Mouse (Mus musculus) right cerebral cortex, postnatal 25 days (tissue): ENCODE results near the gene Hist1h2ag.

Experiments
- DNase-seq: peaks from one replicate; pipeline ENCODE4 v3.0.0; 2022

Gene Hist1h2ag

DNA sequence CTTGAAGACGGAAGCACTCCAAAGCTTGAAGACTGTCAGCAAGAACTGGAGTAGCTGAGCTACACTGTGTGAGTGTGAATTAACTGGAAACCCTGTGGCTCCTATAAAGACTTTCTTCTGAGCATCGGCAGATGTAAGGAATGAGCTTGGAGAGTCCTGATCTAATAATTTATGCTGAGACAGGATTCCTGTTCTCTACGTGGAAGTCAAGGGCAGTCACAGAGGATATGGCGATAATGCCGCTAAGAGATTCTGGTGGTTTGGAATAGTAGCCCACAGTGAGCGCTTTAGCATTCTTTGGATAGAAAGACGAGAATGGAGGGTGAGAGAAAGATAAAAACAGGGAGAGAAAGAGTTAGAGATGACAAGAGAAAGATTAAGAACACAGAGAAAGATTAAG is 34.9 kb downstream of the Hist1h2ag start:
- DNase-seq, result no peak

DNA sequence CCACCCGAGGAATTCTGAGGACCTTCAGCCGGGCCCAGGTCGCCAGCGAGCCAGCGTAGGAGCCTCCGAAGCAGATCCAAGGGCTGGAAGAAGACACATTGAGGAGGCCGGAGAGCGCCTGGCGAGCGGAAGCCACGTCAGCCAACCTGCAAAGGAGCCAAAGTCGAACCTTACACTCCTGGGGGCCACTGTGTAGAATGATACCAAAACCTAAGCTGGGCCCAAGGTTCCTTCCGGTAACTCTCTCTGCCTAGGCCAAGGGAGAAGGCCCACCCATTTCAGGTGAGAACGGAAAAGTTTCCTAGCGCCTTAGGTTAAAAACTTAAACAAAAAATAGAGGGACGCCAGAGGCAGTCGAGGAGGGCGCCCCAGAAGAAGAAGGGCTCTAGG is 35.6 kb downstream of the Hist1h2ag start:
- no peak for DNase-seq

DNA sequence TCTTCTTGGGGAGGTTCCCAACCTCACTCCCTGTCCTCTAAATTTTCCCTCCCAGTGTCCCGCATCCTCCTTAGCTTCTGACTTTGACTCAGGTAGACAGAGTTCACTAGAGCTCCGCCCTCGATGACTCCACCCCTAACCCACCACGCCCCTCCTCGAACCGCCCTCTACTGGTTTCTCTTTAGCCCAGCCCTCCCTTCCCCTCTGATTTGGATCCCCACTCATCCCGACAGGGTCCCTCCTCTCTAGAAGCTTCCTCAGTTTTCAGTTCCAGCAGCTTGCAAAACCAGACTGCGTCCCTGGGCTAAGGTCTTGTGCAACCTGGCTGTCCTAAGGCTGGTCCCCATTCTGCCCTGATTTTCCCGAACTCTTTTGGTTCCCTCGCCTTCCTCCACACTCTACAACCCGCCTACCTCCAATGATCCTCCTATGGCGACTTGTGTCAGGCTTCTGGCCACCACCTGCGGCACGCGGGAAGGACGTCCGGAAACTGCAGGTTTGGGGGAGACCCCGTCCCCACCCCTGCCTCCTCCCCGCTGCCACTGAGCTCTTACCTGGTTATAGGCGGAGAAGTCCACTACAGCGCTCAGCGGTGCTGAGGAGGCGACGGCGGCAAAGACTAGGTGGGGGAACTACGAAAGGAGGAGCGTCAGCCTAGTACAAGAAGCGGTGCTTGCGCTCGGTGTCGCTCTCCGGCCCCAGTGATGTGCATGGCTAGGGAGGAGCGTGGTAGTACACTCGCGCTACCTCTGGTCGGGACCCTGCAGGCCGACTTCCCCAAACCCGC is 36.2 kb downstream of the Hist1h2ag start:
- DNase-seq, result no peak

DNA sequence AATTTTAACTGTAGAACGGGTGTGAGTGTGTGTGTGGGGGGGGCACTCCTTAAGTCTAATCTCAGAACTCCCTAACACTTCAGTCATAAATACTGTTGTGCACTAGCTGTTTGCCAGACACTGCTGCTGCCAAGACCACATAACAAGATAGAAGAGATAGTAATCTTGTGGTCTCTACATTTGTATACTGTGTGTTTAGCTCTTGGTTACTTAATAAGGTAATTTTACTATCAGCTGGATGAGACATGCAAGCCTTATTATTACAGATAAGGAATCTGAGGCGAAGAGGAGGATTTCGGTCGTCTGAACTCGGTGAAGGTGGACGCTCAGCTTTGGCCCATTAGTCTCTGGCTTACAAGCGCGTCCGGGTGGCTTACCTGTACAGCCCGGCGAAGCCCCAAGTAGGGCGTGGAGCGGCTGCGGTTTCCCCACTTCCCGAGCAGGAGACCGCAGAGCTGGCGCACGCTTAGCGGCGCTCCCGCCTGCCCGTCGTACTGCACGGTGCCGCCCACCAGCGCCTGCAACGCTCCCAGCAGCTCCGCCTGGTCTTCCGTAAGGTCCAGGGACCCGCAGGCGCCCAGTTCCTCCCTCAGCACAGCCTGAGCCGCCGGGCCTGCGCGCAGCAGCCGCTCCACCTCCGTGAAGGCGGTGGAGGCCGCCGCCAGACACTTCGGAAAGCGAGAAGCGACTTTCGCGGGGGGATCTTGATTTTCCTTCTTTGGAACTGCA is 37.0 kb downstream of the Hist1h2ag start:
- DNase-seq, result peak; percentile 53

DNA sequence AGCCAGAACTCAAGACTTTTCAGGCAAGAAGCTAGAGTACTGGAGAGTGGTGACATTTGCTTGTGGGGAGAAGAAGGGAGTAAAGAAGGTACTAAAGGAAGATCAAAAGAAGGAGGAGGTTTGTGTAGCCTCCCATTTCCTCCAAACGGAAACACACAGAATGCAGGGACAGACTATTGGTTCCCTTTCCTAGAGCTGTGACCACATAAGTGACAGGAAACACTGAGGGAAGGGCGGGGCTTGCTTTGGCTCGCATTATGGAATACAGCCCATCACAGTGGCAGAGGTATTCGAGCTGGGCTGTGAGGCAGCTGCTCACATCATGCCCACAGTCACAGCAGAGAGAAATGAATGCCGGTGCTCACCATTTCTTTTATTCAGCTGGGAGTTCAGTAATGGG is 40.9 kb downstream of the Hist1h2ag start:
- DNase-seq, result no peak

DNA sequence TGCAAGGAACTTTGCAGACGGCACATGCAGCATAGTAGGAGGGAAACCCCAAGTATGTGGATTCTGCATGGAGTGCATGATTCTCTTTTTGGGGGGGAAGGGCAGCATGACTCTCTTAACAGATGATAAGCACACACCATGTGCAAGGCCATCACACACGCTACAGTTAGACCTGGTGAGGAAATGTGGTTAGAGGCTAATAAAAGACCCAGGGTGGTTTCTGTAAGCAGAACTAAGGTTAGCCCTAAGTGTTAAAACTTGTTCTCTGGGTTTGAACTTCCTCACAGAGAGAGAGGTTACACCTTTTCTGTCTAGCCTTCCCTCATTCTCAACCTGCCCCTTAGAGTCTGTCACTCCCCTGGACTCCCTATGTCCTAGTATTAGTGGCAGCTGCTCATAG is 41.4 kb downstream of the Hist1h2ag start:
- DNase-seq, result no peak

DNA sequence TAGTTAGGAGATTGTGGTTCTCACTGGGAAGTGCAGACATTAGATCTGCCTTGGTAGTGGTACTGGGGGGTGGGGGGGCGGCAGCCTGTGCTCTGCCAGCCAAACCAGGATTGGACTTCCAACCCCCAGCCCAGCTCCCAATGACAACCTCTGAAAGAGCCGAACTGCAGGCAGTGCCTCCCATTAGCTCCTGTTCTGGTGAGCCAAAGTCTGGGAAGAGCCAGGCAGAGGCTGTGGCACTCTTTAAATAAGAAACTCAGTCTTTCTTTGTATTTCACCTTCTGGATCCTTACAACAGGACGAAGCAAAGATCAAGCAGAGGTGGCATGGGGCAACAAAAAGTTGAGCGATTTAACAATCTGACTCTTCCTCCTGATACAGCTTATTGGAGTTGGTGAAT is 43.6 kb downstream of the Hist1h2ag start:
- no peak for DNase-seq

DNA sequence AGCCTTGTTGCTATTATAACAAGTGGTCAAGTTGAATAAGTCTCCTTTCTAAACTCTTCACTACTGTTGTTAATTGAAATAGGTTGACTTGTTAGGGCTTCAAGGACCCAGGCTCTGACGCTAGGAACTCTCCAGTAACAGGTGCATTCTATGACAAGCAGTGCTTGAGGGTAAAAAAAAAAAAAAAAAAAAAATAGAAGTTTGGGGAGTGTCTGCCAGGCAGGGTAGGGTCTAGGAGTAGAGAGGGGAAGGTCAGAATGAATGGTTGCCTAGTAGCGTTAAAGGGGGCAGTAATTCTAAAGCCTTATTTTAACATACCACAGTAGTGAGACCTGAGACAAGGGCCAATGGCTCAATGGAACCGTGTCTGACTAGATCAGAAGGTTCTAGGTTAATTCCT is 44.3 kb downstream of the Hist1h2ag start:
- DNase-seq, result no peak

DNA sequence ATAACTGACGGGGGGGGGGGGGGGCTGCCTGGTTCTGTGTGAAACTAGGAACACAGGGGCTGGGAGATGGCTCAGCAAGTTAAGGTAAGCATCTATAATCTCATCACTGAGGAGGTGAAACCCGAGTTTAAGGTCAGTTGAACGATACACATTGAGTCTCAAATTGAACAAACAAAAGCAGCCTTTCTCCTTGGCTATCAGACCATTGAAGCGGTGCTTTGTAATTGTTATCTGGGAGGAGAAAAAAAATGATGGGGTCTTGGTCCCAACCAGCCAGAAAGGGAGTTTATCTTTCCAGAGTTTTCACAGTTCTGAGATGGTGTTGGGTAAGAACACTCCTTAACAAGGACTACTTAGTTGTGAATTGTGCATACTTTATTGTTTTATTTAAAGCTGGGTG is 44.9 kb downstream of the Hist1h2ag start:
- DNase-seq, result no peak

DNA sequence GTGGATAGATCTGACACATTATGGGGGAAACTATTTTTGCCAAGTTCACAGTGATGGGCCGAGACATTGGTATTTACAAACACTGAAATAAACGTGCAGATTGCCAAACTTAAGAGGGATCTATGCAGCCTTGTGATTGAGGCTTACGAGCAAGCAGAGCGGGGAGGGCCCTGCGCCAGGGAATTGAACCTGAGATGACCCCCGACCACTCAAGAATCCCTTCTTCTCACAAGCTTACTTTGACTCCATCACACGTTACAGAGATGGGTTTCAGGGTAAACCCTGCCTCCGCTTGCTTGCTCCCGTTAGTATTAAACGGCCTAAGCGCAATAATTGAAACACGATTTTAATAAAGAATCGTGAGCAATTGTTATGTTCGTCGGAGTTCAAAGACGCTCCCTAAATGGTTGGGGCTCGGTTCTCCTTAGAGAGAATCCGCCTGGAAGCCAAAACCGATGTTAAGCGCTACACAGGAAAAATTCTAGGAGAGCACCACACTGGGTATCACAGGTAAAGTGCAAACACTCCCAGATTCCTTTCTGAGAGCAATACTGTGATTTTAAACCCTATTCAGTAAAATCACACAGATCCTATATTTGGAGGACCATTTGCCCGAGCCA is 45.4 kb downstream of the Hist1h2ag start:
- DNase-seq, result no peak

DNA sequence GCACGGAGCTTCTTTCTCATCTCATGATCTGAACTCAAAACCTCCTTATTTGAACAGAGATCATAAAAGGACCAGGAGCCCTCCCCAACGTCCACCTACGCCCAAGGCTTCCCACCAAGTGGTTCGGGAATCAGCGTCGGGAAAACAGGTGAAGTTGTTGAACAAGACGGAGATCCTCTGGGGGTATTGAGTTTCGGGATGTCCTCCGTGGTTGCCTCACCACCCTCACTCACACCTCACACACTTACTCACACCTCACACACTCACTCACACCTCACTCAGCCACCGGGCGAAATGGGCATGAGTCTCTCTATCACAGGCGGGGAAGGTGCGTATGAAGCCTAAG is 45.9 kb downstream of the Hist1h2ag start:
- DNase-seq, result no peak

DNA sequence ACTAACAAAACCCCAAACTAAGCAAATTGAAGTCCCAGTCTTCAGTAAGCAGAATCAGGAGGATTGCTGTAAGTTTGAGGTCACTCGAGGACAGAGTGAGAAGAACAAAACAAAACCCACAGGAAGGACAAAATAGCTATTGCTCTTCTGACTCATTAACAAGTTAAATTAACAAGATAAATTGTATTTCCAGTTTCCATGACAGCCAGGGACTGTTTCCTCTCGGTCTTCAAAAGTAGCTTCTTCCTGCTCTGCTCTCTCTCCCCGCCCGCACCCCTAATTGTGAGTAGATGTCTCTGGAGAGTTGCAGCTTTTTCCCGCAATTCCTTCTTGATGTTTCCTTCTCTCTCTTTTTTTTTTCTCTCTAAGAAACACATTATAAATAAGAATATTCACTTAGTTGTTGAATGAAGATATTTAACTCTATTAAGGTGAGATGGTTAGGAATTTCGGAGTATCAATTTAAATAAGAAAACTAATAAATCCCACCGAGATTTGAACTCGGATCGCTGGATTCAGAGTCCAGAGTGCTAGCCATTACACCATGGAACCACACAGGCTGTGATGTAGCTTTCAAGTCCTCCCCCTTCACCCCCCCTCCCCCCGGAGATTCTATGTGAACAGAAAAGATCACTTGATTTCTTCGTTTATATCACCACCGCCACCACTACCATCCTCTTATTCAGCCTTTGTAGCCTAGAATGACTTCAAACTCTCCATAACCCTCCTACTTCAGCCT is 46.5 kb downstream of the Hist1h2ag start:
- DNase-seq, result no peak

DNA sequence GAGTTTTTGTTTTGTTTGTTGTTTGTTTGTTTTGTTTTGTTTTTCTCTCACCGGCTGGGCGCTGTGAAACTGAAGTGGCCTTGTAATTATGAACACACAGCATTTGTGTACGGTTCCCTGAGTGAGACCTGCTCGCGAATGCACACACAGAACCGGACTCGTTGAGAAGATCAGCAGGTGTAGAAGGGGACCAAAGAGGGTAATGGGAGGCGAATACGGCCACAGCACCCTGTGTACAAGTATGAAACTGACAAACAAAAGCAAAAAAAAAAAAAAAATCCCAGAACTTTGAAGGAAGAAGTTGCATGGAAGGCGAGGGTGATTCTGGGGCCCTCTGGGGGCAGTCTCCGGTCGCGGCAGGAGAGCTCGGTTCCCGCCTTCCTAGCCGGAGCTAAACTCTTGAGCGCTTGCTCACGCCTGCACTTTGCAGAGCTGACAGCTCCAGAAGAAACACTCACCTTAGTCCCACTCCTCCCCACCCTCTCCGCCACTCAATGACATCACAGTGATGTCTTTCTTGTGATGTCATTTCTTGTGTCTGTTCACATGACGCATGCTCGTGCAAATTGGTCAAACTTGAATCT is 47.3 kb downstream of the Hist1h2ag start:
- no peak for DNase-seq

DNA sequence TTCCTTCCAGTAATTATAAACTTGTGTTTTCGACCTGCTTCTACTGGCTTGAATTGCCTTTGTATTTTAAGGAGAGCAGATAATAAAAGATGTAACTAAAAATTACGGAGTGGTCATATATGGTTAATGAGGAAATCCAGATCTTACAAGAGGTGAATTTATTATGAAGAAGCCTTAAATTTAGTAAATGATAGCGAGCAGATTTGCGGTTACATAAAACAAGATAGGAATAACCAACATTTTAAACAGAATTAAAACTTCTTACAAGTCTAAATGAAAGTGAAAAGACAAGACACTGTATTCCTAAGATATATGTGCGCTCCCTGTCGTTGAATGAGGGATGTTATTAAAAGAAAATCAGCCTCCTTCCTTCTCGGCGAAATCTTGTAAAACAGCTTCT is 47.8 kb downstream of the Hist1h2ag start:
- no peak for DNase-seq

DNA sequence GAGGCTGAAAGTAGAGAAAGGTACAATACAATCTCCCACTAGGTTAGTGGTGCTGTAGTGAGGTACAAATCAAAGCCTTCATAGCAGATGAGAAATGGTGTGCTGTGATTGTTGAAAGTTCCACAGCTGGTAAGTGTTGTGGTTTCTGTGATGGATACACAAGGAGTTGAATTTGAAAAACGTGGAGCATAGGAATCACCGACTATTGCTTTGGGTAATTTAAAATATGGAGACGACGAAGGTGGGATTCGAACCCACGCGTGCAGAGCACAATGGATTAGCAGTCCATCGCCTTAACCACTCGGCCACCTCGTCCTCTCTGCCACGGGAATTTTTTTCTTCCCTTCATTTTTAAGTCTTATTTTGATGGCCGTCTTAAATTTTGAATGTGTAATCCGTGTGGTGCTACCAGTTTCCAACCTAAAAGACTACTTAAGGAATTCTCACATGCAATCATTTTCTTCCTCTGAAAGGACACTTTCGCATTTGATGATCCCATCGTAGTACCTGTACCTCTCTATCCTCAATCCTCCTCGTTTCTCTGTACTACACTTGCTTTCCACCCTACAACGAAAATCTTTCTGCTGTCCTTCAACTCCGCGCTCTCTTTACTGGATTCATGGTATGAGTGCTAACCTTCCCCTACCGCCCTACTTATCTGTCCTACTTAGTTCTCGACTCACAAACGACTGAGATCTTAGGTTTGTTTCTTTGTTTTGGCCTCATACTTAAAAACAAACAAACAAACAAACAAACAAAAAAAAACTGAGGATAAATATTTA is 48.6 kb downstream of the Hist1h2ag start:
- DNase-seq, result no peak

DNA sequence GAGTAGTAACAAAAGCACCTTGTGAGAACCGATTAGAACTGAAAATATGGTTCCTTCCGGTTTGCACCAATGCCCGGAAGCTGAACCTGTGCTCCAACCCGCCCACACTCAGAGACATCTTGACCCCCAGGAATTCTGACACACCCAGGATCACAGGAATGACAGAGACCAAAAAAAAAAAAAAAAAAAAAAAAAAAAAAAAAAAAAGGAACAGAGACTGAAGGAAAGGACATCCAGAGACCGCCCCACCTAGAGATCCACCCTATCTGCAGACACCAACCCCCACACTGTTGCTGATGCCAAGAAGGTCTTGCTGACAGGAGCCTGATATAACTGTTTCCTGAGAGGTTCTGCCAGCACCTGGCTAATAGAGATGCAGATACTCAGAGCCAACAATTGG is 50.2 kb downstream of the Hist1h2ag start:
- DNase-seq, result no peak
